Mouse (Mus musculus): ENCODE results near the gene Ascc2.
"Not testable (repeated sequence)": the region's sequence is repeated elsewhere in the genome, so short reads cannot be mapped to it uniquely, and the experiment has no call there.

Ascc2 gene

DNA sequence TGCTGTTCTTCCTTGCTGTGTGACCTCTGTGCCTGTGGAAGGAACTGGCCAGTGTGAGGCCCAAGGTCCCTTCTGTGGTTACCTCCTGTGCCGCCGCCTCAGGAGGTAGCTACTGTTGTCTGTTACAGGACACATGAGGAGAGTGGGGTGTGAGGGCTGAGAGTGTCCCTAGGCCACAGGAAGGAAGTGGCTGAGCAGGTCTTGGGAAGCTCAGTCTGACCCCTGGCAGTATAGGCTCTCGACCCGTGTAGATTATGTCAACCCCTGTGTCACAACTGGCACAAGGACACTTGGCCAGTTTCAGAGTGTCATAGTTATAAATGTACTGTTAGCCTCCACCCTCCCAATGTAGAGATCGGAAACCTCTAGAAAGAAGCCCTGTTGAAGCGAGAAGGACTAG, 46.0 kb downstream of the Ascc2 start:
- DNase-seq (ENCODE audit: low spot score in 2 of 2), result no peak

DNA sequence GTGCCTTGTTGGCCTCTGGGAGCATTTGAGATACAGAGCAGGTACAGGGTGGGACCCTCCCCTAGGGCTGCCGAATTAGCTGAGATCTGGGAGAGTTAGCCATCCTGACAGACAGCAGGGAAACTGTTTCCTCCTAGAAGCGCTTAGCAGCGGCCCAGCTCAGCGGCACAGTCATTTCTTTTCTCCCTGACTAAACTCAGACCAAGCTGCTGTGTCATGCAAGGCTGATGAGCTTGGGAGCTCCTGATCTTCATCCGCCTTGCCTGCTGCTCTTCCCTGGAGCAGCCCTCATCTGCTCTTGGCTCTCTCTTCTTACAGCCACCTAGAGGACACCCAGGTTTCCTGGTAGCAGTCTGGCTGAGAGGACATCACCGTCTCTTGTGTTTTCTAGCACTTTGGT, 46.6 kb downstream of the Ascc2 start:
- no peak for DNase-seq (ENCODE audit: low spot score in 2 of 2)

DNA sequence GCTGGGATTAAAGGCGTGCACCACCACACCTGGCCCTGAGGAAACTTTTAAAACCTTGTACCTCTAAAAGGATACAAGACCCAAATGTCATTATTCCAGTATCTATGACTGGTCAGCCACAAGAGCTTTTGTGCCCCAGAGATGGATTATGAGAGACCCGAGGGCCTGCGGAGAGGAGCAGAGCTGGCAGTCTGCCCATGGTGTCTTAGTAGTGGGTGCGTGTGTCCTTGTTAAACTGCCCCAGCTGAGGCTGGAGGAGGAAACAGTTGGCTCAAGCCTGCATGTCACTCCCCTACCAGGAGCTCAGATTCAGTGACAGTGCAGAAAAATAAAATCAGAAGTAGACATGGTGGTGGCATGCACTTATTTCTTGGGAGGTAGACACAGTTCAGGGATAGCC, 47.5 kb downstream of the Ascc2 start:
- DNase-seq (ENCODE audit: low spot score in 2 of 2), result no peak

DNA sequence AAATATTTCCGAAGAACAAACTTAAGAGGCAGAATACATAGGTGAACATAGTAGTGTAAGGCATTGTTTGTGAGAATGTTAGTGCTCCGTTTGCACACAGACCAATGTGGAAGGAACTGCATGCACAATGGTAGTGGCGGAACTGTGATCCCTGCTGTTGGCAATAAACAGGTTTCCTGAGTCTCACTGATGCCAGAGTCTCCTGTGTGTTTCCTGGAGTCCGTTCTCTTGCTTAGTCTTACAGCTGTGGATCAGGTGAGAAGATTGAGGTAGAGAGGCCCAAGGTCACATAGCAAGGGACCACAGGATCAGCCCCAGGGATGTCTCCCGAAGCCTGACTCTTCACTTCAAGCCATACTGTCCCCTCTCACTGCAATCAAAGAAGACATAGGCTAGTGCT, 48.0 kb downstream of the Ascc2 start:
- no peak for DNase-seq (ENCODE audit: low spot score in 2 of 2)

DNA sequence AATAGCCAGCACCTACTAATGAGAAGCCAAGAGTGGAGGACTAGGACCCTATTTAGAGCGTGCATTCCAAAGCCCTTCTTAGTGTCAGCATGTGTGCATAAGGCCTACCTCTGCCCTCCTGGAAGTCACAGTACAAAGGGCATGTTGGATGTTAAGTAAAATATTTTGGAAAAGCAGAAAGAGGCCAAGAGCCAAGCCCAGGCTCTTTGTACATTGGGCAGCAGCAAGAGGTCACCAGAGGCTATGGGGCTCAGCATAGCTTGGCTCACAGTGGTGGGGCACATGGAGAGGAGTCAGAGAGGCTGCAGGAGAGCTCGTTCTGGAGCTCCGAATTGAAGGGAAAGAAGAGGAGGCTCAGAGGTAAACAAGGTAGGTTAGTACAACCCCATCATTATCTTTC, 49.5 kb downstream of the Ascc2 start:
- DNase-seq (ENCODE audit: low spot score in 2 of 2), result no peak

DNA sequence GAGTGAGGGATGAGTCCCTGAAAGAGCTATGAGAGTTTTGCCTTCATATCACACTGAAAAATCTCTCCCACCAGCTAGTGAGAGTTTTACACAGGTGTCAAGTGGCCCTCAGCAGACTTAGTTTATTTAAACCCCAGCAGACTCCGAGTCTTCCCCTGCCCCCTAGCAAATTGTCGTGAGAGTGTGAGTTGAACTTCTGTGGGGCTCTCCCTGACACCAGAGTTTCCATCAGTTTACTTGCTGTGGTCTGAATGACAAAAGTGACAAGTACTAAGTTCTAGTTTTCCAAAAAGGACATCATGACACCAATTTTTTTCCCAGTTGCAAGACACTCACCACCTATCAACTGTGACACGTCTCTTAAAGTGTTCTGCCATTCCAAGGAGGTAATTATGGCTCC, 50.3 kb downstream of the Ascc2 start:
- no peak for DNase-seq (ENCODE audit: low spot score in 2 of 2)

DNA sequence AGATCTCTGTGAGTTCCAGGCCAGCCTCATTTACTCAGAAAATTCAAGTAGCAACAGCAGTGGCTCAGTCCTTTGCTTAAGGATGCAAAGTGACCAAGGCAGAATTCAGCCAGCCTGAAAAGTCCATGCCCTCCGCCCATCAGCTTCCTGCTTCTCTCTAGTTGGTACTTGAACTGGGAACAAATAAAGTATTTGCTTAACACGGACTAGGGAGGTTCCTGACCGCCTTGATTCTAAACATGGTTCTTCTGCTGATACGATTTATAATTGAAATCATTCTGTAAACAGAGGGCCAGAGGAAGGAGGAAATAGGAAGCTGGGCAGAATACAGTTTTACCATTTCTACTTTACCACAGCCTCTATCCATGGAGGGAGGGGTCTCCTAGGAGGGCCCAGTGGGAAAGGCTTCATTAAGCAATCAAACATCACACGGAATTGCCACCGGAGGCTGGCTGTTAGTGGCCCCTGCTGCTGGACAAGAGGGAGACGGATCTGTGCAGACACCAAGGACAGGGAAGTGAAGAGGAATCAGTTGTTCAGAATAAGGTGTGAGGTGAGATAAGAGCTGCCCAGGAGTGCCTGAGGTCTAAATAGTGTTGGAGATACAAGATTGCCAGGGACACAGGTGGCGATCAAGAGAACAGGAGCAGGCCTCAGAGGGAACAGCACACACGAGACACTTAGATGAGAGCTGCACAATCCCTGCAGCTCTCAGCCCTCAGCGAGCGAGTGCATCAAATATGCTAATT, 51.3 kb downstream of the Ascc2 start:
- DNase-seq (ENCODE audit: low spot score in 2 of 2), result no peak

DNA sequence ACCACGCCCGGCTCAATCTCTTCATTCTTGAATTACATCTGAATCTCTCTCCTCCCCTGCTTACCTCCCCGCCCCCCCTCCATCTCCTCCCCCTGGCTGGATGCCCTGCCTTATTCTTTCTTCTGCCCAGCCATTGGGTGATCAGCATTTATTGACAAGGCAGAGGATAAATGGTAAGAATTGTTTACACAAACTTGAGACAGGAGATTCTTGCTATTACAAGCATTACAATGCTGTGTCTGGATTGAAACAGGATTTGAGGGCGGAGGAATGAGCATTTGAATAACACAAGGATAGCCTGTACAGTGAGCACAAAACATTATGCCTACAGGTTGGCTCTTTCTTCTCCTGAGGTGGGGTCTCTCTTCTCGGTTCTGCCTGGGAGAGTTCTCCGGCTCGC, 52.8 kb downstream of the Ascc2 start:
- no peak for DNase-seq (ENCODE audit: low spot score in 2 of 2)

DNA sequence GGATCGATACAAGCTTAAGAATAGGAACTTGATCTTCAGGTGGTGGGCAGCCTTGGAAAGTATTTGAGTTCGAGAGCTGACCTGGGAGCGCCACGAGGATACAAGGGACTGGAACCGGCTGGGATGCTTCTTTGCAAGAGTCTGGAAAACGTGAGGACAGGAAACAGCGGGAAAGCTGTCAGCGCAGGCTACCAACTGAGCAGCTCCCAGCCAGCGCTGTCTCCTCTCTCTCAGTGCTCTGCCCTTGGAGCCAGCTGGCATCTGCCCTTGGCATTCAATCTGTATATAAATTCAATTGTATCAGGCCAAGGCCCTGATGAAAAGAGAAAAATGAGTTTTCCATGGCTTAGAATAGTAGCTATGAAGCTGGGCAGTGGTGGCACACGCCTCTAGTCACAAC, 53.7 kb downstream of the Ascc2 start:
- no peak for DNase-seq (ENCODE audit: low spot score in 2 of 2)

DNA sequence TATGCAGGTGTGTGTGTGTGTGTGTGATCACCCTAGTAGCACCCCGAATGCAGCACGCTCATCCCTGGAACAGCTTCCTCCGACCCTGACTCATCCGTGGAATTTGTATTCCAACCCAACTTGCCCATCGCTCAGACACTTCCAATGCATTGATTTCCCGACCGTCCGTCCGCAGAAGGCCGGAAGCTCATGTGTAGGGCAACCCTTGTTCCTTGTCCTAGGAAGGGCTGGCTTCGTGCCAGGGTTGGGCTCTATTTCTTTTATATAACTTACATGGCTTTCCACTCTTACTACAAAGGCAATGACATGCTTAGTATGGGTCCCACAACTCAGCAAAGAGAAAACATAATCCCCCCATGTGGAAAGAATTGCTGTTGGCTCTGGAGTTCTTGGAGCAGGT, 54.6 kb downstream of the Ascc2 start:
- no peak for DNase-seq (ENCODE audit: low spot score in 2 of 2)

DNA sequence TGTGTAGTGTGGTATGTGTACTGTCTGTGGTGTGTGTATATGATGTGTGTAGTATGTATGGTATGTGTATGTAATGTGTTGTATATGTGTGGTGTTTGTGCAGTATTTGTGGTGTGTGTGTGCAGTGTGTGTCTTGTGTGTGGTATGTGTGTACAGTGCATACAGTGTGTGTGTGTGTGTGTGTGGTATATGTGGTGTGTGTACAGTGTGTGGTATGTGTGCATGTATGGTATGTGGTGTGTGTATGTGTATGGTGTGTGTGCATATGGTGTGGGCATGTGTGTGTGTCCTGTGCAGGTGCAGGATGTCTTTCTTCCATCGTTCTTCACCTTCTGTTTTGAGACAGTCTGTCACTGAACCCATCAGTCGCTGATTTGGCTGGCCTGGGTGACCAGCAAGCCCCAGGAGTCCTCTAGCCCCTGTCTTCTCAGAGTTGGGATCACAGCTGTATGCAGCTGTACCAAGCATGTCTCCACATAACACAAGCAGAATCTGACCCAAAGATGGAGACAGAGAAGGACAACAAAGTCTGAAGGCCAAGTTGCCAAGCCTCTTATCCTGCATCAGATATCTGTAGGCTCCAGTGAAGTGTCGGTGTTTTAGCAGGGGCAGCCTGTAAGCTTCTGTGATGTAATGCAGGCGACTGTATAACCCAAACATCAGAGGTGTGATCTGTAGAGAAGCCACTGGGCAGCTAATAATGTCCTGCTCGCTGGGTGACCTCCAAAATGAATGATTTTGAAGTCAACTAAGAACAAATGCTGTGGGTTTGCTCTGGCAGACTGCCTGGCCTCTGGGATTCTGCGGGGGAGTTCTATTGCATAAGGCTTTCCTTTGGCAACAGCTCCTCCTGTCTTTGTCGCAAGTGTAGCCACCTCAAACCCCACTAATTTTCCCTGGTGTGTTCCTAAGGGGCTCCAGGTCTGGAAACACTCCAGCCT, 59.8 kb downstream of the Ascc2 start:
- peak; percentile 46 to 75 for DNase-seq (ENCODE audit: low spot score in 2 of 2)

DNA sequence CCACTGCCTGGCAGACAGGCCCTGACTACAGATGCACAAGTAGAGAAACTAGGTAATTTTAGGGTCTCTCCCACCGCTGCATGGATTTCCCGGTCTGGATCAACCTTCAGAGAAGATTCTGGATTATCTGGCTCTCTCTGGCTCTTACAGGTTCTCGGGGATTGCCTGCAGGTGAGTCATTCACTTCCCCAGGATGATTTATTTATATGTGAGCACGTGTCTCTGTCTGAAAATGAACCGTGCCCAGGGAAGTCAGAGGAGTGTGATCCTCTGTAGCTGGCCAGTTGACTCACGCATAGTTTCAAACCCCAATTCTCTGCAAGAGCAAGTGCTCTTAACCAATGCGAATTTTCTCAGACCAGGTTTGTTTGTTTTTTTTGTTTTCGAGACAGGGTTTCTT, 63.2 kb downstream of the Ascc2 start:
- no peak for DNase-seq (ENCODE audit: low spot score in 2 of 2)

DNA sequence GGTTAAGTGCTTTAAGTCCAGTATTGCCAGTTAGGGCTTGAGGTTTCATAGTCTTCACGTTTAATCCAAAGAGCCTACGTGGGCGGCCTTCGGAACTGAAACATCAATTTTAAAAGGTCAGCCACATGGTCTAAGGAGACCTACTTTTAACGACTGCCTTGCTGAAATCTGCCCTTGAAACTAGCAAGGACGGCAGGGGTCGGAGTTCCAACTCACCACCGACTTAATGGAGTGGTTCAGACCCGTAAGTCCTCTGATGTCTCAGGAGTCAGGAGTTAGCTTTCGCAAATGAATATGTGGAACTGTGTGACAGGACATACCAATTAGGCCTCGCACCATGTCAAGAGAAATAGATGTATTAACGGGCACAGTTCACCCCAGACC, 66.1 kb downstream of the Ascc2 start:
- DNase-seq (ENCODE audit: low spot score in 2 of 2), result no peak

DNA sequence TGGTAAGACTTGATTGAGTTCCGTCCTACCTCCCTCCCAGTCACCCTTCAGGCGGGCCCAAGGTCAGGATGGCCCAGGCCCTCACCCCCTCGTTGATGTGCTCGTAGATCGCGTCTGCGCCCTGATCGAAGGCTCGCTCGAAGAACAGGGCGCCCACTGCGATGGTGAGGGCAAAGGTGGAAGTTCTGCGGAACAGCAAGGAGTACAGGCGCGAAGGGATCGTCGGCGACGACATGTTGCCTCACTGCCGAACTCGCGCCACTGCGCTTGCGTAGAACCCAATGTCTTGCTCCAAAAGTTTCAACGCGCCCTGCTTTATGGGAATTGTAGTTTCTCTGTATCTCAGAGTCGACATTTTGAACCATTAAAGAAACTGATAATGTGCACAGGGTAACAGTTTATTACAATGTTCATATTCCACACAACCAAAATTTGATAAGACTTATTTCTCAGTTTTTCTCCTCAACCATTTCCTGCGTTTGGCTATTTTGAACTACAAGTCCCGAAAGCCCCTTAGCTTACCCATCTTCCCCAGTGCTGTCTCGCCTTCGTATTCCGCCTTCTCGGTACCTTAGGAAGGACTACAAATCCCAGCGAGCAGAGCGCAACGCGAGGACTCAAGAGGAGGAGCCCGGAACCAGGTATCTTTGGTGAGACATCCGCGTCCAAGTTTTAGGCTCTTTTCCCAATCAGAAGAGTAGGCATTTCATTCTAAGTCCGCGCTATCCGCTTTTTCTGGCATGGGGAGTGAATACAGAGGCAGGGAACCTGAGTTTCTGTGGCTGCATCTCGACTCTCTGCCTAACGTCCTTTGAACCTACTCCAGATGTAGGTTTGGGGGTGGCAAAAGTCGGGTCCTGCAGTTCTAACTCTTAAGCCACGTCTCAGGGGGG, 66.8 kb downstream of the Ascc2 start, which contains the start of the genes Uqcr10 and Zmat5:
Gene Uqcr10 (minus strand): TSS at position 271 of the 893 bp plus-strand sequence.
Gene Zmat5 (plus strand): TSS at position 607 of the 893 bp plus-strand sequence.
- DNase-seq (ENCODE audit: low spot score in 2 of 2), result peak; percentile 93 to 95

DNA sequence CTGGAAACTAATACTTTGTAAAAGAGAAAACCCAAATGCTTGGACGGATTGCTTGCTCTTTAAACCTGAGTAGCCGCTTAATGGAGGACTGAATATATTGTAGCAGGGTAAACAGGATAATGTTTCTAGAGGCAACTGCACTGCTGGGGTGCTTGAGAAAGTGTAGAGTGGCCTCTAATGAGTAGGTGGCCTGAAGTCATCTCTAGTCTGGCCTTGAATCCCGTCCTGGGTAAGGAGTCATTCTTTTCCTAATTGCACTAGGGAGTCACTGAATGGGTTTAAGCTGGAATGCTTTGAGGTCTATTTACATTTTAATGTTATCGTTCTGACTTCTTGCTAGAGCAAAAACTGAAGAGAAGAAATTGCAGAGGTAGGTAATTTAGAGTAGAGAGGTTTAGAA, 67.6 kb downstream of the Ascc2 start:
- DNase-seq (ENCODE audit: low spot score in 2 of 2), result no peak

DNA sequence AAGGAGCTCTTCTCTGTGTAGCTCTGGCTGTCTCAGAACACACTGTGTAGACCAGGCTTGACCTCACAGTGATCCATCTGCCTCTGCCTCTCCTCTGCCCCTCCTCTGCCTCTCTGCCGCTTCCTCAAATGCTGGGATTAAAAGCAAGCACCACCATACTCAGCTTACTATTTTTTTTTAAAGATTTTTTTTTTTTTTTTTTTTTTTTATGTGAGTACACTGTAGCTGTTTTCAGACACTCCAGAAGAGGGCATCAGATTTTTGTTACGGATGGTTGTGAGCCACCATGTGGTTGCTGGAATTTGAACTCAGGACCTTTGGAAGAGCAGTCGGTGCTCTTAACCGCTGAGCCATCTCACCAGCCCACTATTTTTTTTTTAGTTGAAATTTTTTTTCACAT, 72.6 kb downstream of the Ascc2 start:
- not testable (repeated sequence) for DNase-seq (ENCODE audit: low spot score in 2 of 2)

DNA sequence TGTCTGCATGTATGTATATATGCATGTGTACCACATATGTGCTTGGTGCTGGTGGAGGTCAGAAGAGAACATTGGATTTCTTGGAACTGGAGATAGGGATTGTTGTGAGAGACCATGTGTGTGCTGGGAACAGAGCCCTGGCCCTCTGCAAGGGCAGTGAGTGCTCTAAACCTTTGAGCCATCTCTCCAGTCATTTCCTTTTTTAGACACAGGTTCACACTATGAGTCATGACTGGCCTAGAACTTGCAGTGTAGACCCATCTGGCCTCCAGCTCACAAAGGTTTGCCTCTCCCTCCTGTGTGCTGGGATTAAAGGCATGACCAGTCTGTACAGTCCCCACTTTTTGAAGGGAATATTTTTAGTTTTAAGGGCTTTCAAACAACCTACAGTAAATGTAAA, 75.3 kb downstream of the Ascc2 start:
- DNase-seq (ENCODE audit: low spot score in 2 of 2), result no peak

DNA sequence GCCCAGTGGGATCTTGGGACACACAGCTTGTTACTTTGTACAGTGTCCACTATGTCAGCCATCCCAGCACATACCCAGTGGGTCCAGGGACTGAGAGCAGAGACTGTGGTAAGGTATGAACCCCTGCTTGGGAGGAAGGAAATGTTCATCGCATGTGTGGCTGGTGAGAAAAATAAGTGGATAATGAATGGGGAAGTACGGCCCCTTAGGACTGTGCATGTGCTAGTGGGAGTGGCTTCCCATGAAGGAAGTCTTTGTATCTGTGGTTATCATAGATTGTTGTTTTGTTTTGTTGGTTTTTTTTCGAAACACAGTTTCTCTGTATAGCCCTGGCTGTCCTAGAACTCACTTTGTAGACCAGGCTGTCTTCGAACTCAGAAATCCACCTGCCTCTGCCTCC, 77.2 kb downstream of the Ascc2 start:
- no peak for DNase-seq (ENCODE audit: low spot score in 2 of 2)

DNA sequence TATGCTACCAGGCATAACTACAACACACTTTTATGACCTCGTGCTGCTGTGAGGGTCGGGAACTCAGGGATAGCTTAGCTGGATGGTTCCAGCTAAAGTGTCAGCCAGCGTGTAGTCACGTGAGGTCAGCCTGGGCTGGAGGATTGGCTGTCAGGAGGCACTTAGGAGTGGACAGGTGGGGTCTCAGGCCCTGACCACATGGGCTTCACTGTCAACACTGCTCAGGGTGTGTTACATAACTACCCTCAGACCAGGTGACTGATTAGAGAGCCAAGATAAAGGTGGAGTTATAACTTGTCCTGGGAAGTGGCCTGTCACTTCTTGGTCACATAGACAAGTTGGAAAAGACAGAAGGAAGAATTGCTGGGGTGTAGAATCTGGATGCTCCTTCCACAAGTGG, 78.0 kb downstream of the Ascc2 start:
- no peak for DNase-seq (ENCODE audit: low spot score in 2 of 2)

DNA sequence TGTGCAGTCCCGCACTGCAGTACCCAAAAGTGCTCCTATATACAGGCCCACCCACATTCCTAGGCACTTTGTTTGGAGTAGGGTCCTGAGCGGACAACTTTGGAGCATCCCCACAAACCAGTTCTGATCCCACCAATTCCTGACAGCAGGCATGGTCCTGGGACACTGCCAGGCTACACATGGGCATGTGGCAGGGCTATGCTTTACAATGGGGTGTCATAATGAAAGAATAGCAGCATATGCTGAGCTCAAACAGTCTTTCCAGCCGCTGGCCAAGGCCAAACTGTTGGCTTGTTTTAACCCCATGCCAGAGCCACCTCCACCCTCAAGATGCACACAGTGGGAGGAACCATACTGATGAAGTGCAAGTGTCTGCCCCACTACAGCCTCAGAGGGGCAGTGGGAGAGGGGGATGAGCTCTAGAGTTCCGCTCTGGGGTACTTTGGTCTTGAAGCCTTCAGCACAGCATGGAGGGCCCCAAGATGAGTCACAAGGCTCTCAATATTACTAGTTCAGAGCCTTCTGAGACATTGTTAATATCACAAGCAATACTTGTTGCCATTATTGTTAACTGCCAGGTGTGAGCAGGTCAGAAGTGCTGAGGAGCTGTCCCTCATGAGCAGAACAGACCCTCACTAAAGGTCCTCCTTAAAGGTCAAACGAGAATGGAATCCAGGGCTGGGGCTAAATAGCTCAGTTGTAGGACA, 79.1 kb downstream of the Ascc2 start:
- DNase-seq (ENCODE audit: low spot score in 2 of 2), result no peak

DNA sequence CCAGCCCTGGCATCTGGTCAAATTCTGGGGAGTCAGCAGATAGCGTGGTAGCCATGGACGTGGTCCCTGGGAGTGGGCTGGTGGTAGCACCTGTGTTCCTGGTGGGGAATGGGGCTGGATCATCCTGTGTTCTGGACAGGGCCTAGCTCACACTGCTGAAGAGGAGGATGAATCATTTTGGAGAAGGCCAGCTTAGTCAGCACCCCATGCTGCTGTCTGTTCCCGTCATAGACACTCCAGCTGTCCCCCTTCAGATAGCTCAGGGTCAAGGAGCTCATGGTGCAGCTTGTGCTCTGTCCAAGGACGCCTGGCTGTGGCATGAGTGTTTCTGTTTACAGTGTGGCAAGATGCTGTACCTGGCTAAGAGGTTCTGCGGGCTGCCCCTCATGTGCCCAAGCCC, 81.0 kb downstream of the Ascc2 start:
- DNase-seq (ENCODE audit: low spot score in 2 of 2), result no peak

All from heart, adult 9 months (tissue).